Mouse (Mus musculus) embryo, embryonic 10.5 days (tissue): Measurements from ENCODE around the gene Nrl.
A peak's percentile ranks its signal among the peaks of the same experiment; 100 is the strongest.

Experiments
- DNase-seq: peaks from one replicate; pipeline ENCODE4 v3.0.0-alpha.2; 2015; ENCODE audit warnings: low spot score

Gene Nrl

DNA sequence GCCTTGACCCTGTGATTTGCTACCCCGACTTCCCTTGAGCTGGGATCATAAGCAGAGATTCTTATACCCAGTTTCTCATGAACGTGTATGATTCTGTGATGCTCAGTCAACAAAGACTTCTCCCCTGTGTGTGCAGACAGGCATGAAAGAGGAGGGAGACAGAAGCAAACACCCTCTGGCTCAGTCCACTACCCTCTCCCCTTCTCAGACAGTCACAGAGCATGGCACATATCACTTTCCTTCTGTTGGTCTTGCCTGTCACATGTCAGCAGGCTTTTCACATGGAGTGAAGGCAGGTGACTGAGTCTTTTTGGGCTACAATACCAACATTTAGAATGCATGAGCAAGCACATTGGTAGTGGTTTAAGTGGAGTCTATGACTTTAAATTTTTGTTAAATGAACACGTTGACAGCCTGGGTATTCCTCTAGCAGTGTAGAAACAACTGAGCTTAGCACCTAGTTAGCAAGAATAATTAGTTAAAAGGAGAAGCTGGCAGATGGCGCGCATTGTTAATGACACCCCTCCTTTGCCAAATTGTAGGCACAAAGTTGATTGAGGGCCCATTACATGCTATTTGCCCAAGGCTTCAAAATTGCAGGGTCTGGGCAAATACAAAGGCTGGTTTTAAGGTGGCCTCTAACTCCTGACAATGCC, 40.2 kb downstream of the Nrl start:
- no peak for DNase-seq

DNA sequence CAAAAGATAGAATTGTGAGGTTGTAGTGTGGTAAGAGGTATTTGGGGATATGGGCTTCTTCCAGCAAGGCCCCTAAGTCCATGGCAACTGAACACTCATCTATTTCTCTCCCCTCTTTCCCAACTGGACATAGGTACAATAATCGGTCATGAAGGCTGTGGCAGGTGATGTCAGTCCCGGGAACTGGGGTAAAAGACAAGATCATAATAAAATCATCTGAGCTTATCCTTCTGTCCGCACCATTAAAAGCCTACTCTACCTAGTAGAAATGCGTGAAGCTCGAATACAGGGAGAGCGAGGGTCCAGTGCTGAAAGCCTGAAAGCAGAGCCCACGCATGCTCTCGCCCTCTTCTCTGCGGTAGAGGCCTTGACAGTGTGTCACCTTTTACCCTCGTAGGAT, 45.2 kb downstream of the Nrl start:
- no peak for DNase-seq

DNA sequence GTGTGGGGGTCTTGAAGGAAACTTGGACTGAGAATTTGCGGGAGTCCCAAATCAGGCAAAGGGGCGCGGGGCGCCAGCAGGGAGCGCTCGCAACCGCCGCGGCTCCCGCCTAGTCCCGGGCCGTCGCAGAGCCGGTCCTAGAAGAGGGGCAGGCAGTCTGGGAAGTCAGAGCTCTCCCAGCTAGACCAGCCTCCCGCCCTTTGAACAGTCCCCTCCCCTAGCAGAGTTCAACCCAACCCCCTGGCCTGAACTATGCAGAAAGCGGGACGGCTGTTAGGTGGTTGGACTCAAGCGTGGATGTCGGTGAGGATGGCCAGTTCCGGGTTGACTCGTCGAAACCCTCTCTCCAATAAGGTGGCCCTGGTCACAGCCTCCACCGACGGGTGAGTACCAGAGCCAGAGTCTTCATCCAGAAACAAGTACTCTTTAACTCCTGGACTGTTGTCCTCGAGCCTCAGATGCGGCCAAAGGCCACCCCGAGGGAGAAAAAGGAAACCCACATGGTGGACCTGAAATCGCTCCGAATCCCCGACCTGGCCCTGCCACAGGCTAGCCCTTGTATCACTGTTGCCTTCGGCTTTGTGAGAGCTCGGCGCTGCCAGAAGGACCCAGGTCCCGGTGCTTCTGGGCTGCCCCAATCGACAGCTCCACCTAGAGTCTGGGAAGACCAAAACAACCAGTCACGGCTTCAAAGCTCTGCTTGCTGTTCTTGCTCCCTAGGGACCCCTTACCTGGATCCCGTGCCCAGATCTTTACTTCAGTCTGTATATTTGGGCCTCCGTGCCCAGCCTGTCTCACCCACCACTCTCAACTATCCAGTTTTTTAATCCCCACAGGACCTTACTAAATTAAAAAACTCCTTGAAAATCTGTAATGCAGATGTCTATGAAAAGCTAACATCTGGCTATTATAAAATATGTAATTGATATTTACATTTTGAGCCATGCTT, 45.9 kb downstream of the Nrl start, which contains the start of gene Dhrs4:
Dhrs4 (plus strand) TSS at position 108 of the 949 bp plus-strand sequence.
- peak; percentile 91 for DNase-seq

DNA sequence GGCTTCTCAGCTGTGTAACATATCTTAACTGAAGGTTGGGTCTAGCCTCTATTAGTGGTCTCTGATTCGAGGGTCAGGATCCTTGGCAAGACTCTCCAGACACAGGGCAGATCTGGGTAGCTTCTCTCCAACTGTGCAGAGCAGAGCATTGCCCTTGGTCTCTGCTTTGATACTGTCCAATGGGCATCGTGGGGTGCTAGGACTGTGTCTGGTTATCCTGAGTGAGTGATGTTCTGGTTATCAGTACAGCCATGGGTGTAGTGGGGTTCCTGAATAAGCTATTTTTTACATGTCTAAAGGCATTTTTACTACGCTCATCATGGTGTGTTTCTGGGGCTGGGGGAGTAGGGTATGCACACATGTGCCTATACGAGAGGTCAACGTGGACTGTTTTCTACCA, 47.0 kb downstream of the Nrl start:
- no peak for DNase-seq

DNA sequence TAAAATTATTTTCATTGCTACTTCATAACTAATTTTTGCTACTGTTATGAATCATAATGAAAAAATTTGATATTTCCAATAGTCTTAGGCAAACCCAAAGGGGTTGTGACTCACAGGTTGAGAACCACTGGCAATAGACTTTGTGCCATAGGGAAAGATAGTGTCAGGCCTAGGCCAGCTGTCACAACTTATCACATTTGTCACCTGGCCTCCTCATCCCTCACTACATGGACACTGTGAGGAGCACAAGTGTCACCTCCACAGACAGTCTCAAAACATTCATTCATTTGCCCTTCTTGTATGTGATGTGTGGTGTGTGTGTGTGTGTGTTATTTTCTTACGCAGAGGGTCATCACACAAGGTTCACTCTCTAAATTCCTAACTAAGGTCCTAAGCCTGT, 47.4 kb downstream of the Nrl start:
- DNase-seq = no peak

DNA sequence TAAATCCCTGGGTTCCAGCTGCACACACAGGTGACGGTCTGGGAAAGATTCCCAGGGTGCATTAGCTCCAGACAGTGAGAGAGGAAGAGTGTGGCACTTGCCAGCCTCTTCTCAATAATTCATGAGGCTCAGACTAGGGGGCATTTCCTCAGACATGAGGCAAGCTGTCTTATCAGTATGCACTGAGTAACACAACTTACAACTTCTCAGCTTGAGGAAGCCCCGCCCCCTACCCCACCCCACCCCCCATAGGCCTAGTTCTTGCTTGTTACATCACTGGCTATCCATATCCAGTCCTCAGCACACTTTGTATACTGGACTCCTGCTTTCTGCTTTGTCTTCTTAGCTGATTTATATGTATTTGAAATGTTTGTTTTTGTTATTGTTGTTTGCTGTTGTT, 49.1 kb downstream of the Nrl start:
- DNase-seq = no peak

DNA sequence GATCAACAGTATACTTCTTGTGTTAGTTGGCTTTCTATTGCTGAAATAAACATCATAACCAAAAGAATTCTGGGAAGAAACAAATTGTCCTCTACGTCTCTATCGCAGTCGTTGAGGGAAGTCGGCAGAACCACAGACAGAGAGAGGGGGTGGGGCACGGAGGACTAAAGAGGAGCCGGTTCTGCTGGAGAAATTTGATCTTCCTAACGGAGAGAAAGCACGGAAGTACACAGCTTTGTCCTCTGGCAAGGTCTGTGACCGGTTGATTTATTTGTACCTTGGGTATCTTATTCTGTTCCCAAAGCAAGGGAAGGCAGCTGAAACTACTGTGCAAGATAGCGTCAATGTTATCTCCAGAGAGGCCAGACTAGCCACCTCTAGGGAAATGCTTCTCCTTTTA, 54.0 kb downstream of the Nrl start:
- peak; percentile 40 for DNase-seq

DNA sequence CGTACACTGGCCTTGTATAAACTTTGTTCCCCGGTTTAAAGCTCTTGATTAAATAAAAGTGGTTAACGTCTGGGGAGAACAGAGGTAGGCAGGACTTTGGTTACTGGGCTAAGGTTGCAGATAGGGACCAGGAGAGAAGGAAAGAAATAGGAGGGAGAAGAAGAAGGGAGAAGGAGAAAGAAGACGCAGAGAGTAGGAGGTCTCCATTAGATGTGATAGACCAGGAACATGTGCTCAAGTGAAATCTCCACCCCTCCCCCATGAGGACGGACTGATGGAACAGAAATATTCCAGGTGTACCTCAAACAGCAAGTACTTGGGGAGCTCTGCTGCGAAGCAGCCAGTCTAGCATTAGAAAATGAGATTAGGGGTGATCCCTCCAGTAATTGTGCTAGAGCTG, 55.0 kb downstream of the Nrl start:
- no peak for DNase-seq

DNA sequence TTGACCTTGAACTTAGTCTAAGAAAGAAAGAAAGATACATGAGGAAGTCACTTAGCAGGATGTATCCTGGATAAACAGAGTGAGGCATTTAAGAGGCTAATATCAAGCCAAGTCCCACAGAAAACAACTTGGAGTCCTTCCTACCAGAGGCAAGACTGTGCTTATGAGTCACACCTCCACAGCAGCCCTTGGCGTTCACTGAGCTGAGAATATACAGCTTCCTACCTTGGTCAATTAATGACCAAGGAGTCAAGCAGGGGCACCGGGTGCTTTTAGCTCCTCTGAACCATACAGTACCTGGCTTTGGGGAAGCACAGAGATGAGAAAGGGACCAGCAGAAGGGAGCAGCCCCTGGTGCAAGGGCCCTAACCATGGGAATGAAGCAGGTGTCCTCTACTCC, 55.7 kb downstream of the Nrl start:
- no peak for DNase-seq
